Mouse (Mus musculus) hindbrain, postnatal 0 days (tissue): ENCODE measurements around the gene Serpina1d. TPM values are rescaled to one million over a fixed set of nuclear protein-coding genes. Genes with fewer than 3 reads are reported as not detected.

Experiments
- polyA plus RNA-seq: library from polyadenylated mRNA; unstranded; fragments of >200 nt; fragmentation: Nextera tagmentation; extraction: Ambion mirVana; gene quantifications from 2 replicates; pipeline ENCODE4 v1.2.1, GENCODE M21; 2015
- total RNA-seq: library from RNA; depleted of rRNA; stranded (reverse); fragments of >200 nt; gene quantifications from 2 replicates; pipeline ENCODE4 v1.2.3, GENCODE M21; 2014; rRNA removed

Gene Serpina1d
- total and polyA plus RNA-seq, 2 experiments from 2014 or later, result not detected

Other genes with a start within 250 kb of the Serpina1d start
- 6.6 and 6.7 TPM in 2 replicates for gene Ppp4r4, start 241.3 kb downstream of the Serpina1d start, total RNA-seq
- gene Ppp4r4, start 241.3 kb downstream of the Serpina1d start, polyA plus RNA-seq, result 3.0 and 3.6 TPM in 2 replicates
- not detected in 2 replicates for gene Serpina10, start 142.1 kb downstream of the Serpina1d start, total RNA-seq
- 0.16 TPM in 1 of 2 replicates, not detected in the other for gene Serpina10, start 142.1 kb downstream of the Serpina1d start, polyA plus RNA-seq
- not detected in 2 replicates for gene Serpina6, start 116.4 kb downstream of the Serpina1d start, total RNA-seq
- not detected in 2 replicates for gene Serpina6, start 116.4 kb downstream of the Serpina1d start, polyA plus RNA-seq
- not detected in 2 replicates for gene Serpina16, start 97.5 kb downstream of the Serpina1d start, total RNA-seq
- not detected in 2 replicates for gene Serpina16, start 97.5 kb downstream of the Serpina1d start, polyA plus RNA-seq
- gene Serpina1f, start 78.1 kb downstream of the Serpina1d start, total RNA-seq, result not detected in 2 replicates
- not detected in 2 replicates for gene Serpina1f, start 78.1 kb downstream of the Serpina1d start, polyA plus RNA-seq
- gene Serpina1b, start 56.8 kb upstream of the Serpina1d start, total RNA-seq, result not detected in 2 replicates
- gene Serpina1b, start 56.8 kb upstream of the Serpina1d start, polyA plus RNA-seq, result not detected in 2 replicates
- not detected in 2 replicates for gene Serpina1a, start 90.0 kb upstream of the Serpina1d start, total RNA-seq
- gene Serpina1a, start 90.0 kb upstream of the Serpina1d start, polyA plus RNA-seq, result not detected in 2 replicates
- gene Serpina1c, start 131.3 kb upstream of the Serpina1d start, total RNA-seq, result not detected in 2 replicates
- gene Serpina1c, start 131.3 kb upstream of the Serpina1d start, polyA plus RNA-seq, result not detected in 2 replicates
- not detected in 2 replicates for gene Serpina1e, start 185.4 kb upstream of the Serpina1d start, total RNA-seq
- not detected in 2 replicates for gene Serpina1e, start 185.4 kb upstream of the Serpina1d start, polyA plus RNA-seq
- not detected in 2 replicates for gene Serpina11, start 216.4 kb upstream of the Serpina1d start, total RNA-seq
- 0.13 TPM in 1 of 2 replicates, not detected in the other for gene Serpina11, start 216.4 kb upstream of the Serpina1d start, polyA plus RNA-seq
- not detected in 2 replicates for gene Serpina9, start 240.2 kb upstream of the Serpina1d start, total RNA-seq
- gene Serpina9, start 240.2 kb upstream of the Serpina1d start, polyA plus RNA-seq, result 0.38 and 0.43 TPM in 2 replicates